Mouse (Mus musculus): ENCODE measurements around the gene Steap3. TPM values are rescaled to one million over a fixed set of nuclear protein-coding genes. Genes with fewer than 3 reads are reported as not detected.

Gene Steap3
- polyA plus RNA-seq, 1 experiment from 2014 or later, result 4.9 TPM

Other genes with a start within 250 kb of the Steap3 start
- 7.7 and 10.1 TPM in 2 replicates for gene Tmem37, start 198.6 kb downstream of the Steap3 start, polyA plus RNA-seq (2015; fragmentation: Nextera tagmentation; extraction: Ambion mirVana)
- gene Dbi, start 151.6 kb downstream of the Steap3 start, polyA plus RNA-seq (2015; fragmentation: Nextera tagmentation; extraction: Ambion mirVana), result 1,503 and 1,756 TPM in 2 replicates
- 9.3 and 13.3 TPM in 2 replicates for gene 3110009E18Rik, start 151.5 kb downstream of the Steap3 start, polyA plus RNA-seq (2015; fragmentation: Nextera tagmentation; extraction: Ambion mirVana)
- gene C1ql2, start 67.9 kb upstream of the Steap3 start, polyA plus RNA-seq (2015; fragmentation: Nextera tagmentation; extraction: Ambion mirVana), result 5.4 and 5.8 TPM in 2 replicates
- 0.10 and 0.16 TPM in 2 replicates for gene Marco, start 232.3 kb upstream of the Steap3 start, polyA plus RNA-seq (2015; fragmentation: Nextera tagmentation; extraction: Ambion mirVana)